Mouse (Mus musculus): Measurements from ENCODE around the gene Stra8. TPM values are rescaled to one million over a fixed set of nuclear protein-coding genes. Genes with fewer than 3 reads are reported as not detected.

The Stra8 gene
- polyA plus RNA-seq, 1 experiment from 2014 or later: not detected

- no peak overlapping the region for H3K4me2 ChIP-seq (replicated peaks)
- ATAC-seq (ENCODE audit: low FRiP score) (no peak), DNase-seq (ENCODE audit: low spot score) (no peak)
- H3K27me3 ChIP-seq (ENCODE audit: control insufficient read depth, insufficient read depth, low read length): no peaks in the 10 kb centered on the region
- no peak overlapping the region for H3K27ac ChIP-seq
- 62% methylated on average over 14 of the region's 14 CpGs for WGBS
- no peak overlapping the region for H3K4me3 ChIP-seq (replicated peaks; ENCODE audit: low read length)
- no peaks in the 10 kb centered on the region for H3K4me1 ChIP-seq (replicated peaks; ENCODE audit: control insufficient read depth, insufficient read depth, low read length)
- H3K9me3 ChIP-seq (ENCODE audit: control insufficient read depth, low read length): no peaks in the 10 kb centered on the region
- H3K9ac ChIP-seq: no peak overlapping the region
- no peaks in the 10 kb centered on the region for H3K36me3 ChIP-seq (replicated peaks; ENCODE audit: control insufficient read depth, insufficient read depth)
Observed at GRCm38 (mm10) chr6:34921941-34922340, 2.0 kb downstream of the Stra8 start.

- DNase-seq (ENCODE audit: low spot score): peak; percentile 69
- WGBS: 47% methylated on average over 4 of the region's 4 CpGs
- no peaks in the 10 kb centered on the region for H3K36me3 ChIP-seq (replicated peaks; ENCODE audit: control insufficient read depth, insufficient read depth)
- H3K27ac ChIP-seq: no peak overlapping the region
- ATAC-seq (ENCODE audit: low FRiP score): no peak
- H3K4me2 ChIP-seq (replicated peaks): no peak overlapping the region
- no peak overlapping the region for H3K4me3 ChIP-seq (replicated peaks; ENCODE audit: low read length)
- no peaks in the 10 kb centered on the region for H3K27me3 ChIP-seq (ENCODE audit: control insufficient read depth, insufficient read depth, low read length)
- no peaks in the 10 kb centered on the region for H3K9me3 ChIP-seq (ENCODE audit: control insufficient read depth, low read length)
- H3K9ac ChIP-seq: no peak overlapping the region
- H3K4me1 ChIP-seq (replicated peaks; ENCODE audit: control insufficient read depth, insufficient read depth, low read length): no peaks in the 10 kb centered on the region
Observed at GRCm38 (mm10) chr6:34927156-34927555, 7.2 kb downstream of the Stra8 start.

- no peaks in the 10 kb centered on the region for H3K27me3 ChIP-seq (ENCODE audit: control insufficient read depth, insufficient read depth, low read length)
- no peak overlapping the region for H3K4me2 ChIP-seq (replicated peaks)
- WGBS: 92% methylated on average over 8 of the region's 8 CpGs
- no peak overlapping the region for H3K27ac ChIP-seq
- no peaks in the 10 kb centered on the region for H3K4me1 ChIP-seq (replicated peaks; ENCODE audit: control insufficient read depth, insufficient read depth, low read length)
- ATAC-seq (ENCODE audit: low FRiP score) (no peak), DNase-seq (ENCODE audit: low spot score) (no peak)
- H3K36me3 ChIP-seq (replicated peaks; ENCODE audit: control insufficient read depth, insufficient read depth): no peaks in the 10 kb centered on the region
- H3K9ac ChIP-seq: no peak overlapping the region
- no peaks in the 10 kb centered on the region for H3K9me3 ChIP-seq (ENCODE audit: control insufficient read depth, low read length)
- H3K4me3 ChIP-seq (replicated peaks; ENCODE audit: low read length): no peak overlapping the region
Observed at GRCm38 (mm10) chr6:34927594-34927993, 7.6 kb downstream of the Stra8 start.

GRCm38 (mm10) chr6:34932633-34933032 is 12.7 kb downstream of the Stra8 start:
- no peaks in the 10 kb centered on the region for H3K27me3 ChIP-seq (ENCODE audit: control insufficient read depth, insufficient read depth, low read length)
- no peaks in the 10 kb centered on the region for H3K36me3 ChIP-seq (replicated peaks; ENCODE audit: control insufficient read depth, insufficient read depth)
- H3K4me2 ChIP-seq (replicated peaks): no peak overlapping the region
- H3K4me3 ChIP-seq (replicated peaks; ENCODE audit: low read length): no peak overlapping the region
- H3K27ac ChIP-seq: no peak overlapping the region
- no peak overlapping the region for H3K9ac ChIP-seq
- DNase-seq (ENCODE audit: low spot score) (no peak), ATAC-seq (ENCODE audit: low FRiP score) (no peak)
- no peaks in the 10 kb centered on the region for H3K9me3 ChIP-seq (ENCODE audit: control insufficient read depth, low read length)
- WGBS: 93% methylated on average over 1 of the region's 1 CpGs
- H3K4me1 ChIP-seq (replicated peaks; ENCODE audit: control insufficient read depth, insufficient read depth, low read length): no peaks in the 10 kb centered on the region

GRCm38 (mm10) chr6:34936743-34937142 is 16.8 kb downstream of the Stra8 start:
- no peak overlapping the region for H3K4me3 ChIP-seq (replicated peaks; ENCODE audit: low read length)
- no peaks in the 10 kb centered on the region for H3K9me3 ChIP-seq (ENCODE audit: control insufficient read depth, low read length)
- no peak overlapping the region for H3K9ac ChIP-seq
- DNase-seq (ENCODE audit: low spot score) (no peak), ATAC-seq (ENCODE audit: low FRiP score) (no peak)
- no peak overlapping the region for H3K27ac ChIP-seq
- no peaks in the 10 kb centered on the region for H3K27me3 ChIP-seq (ENCODE audit: control insufficient read depth, insufficient read depth, low read length)
- no peaks in the 10 kb centered on the region for H3K4me1 ChIP-seq (replicated peaks; ENCODE audit: control insufficient read depth, insufficient read depth, low read length)
- H3K36me3 ChIP-seq (replicated peaks; ENCODE audit: control insufficient read depth, insufficient read depth): no peaks in the 10 kb centered on the region
- 69% methylated on average over 5 of the region's 5 CpGs for WGBS
- no peak overlapping the region for H3K4me2 ChIP-seq (replicated peaks)

GRCm38 (mm10) chr6:34938280-34938928 is 18.4 kb downstream of the Stra8 start:
- H3K9me3 ChIP-seq (ENCODE audit: control insufficient read depth, low read length): no peaks in the 10 kb centered on the region
- no peak overlapping the region for H3K9ac ChIP-seq
- H3K27ac ChIP-seq: no peak overlapping the region
- H3K4me3 ChIP-seq (replicated peaks; ENCODE audit: low read length): no peak overlapping the region
- H3K36me3 ChIP-seq (replicated peaks; ENCODE audit: control insufficient read depth, insufficient read depth): no peaks in the 10 kb centered on the region
- no peaks in the 10 kb centered on the region for H3K4me1 ChIP-seq (replicated peaks; ENCODE audit: control insufficient read depth, insufficient read depth, low read length)
- 80% methylated on average over 7 of the region's 7 CpGs for WGBS
- H3K4me2 ChIP-seq (replicated peaks): no peak overlapping the region
- no peaks in the 10 kb centered on the region for H3K27me3 ChIP-seq (ENCODE audit: control insufficient read depth, insufficient read depth, low read length)
- ATAC-seq (ENCODE audit: low FRiP score) (no peak), DNase-seq (ENCODE audit: low spot score) (no peak)

GRCm38 (mm10) chr6:34938929-34939325 is 19.0 kb downstream of the Stra8 start:
- H3K9me3 ChIP-seq (ENCODE audit: control insufficient read depth, low read length): no peaks in the 10 kb centered on the region

GRCm38 (mm10) chr6:34939451-34939850 is 19.5 kb downstream of the Stra8 start:
- Histone ChIP-seq H3K9ac (no peak overlapping the region), H3K27me3 (ENCODE audit: control insufficient read depth, insufficient read depth, low read length) (no peaks in the 10 kb centered on the region), H3K9me3 (ENCODE audit: control insufficient read depth, low read length) (no peaks in the 10 kb centered on the region), H3K4me3 (replicated peaks; ENCODE audit: low read length) (no peak overlapping the region), H3K36me3 (replicated peaks; ENCODE audit: control insufficient read depth, insufficient read depth) (no peaks in the 10 kb centered on the region), H3K27ac (no peak overlapping the region), H3K4me2 (replicated peaks) (no peak overlapping the region), H3K4me1 (replicated peaks; ENCODE audit: control insufficient read depth, insufficient read depth, low read length) (no peaks in the 10 kb centered on the region)
- 93% methylated on average over 8 of the region's 8 CpGs for WGBS
- DNase-seq (ENCODE audit: low spot score): no peak
- ATAC-seq (ENCODE audit: low FRiP score): no peak

More at GRCm38 (mm10) chr6:34938929-34939325, 19.0 kb downstream of the Stra8 start:
- WGBS: 52% methylated on average over 4 of the region's 4 CpGs
- DNase-seq (ENCODE audit: low spot score) (no peak), ATAC-seq (ENCODE audit: low FRiP score) (no peak)
- Histone ChIP-seq H3K4me2 (replicated peaks) (no peak overlapping the region), H3K27me3 (ENCODE audit: control insufficient read depth, insufficient read depth, low read length) (no peaks in the 10 kb centered on the region), H3K4me1 (replicated peaks; ENCODE audit: control insufficient read depth, insufficient read depth, low read length) (no peaks in the 10 kb centered on the region), H3K4me3 (replicated peaks; ENCODE audit: low read length) (no peak overlapping the region), H3K27ac (no peak overlapping the region), H3K9ac (no peak overlapping the region), H3K36me3 (replicated peaks; ENCODE audit: control insufficient read depth, insufficient read depth) (no peaks in the 10 kb centered on the region)

GRCm38 (mm10) chr6:34941496-34941895 is 21.5 kb downstream of the Stra8 start:
- DNase-seq (ENCODE audit: low spot score) (no peak), ATAC-seq (ENCODE audit: low FRiP score) (no peak)
- WGBS: 71% methylated on average over 2 of the region's 2 CpGs
- Histone ChIP-seq H3K36me3 (replicated peaks; ENCODE audit: control insufficient read depth, insufficient read depth) (no peaks in the 10 kb centered on the region), H3K4me2 (replicated peaks) (no peak overlapping the region), H3K27ac (no peak overlapping the region), H3K4me1 (replicated peaks; ENCODE audit: control insufficient read depth, insufficient read depth, low read length) (no peaks in the 10 kb centered on the region), H3K9me3 (ENCODE audit: control insufficient read depth, low read length) (no peaks in the 10 kb centered on the region), H3K4me3 (replicated peaks; ENCODE audit: low read length) (no peak overlapping the region), H3K27me3 (ENCODE audit: control insufficient read depth, insufficient read depth, low read length) (no peaks in the 10 kb centered on the region), H3K9ac (no peak overlapping the region)

GRCm38 (mm10) chr6:34942446-34942845 is 22.5 kb downstream of the Stra8 start:
- no peak for ATAC-seq (ENCODE audit: low FRiP score)
- H3K27ac ChIP-seq: no peak overlapping the region
- H3K4me2 ChIP-seq (replicated peaks): no peak overlapping the region
- no peak overlapping the region for H3K9ac ChIP-seq
- no peaks in the 10 kb centered on the region for H3K36me3 ChIP-seq (replicated peaks; ENCODE audit: control insufficient read depth, insufficient read depth)
- H3K4me1 ChIP-seq (replicated peaks; ENCODE audit: control insufficient read depth, insufficient read depth, low read length): no peaks in the 10 kb centered on the region
- DNase-seq (ENCODE audit: low spot score): no peak
- no peaks in the 10 kb centered on the region for H3K9me3 ChIP-seq (ENCODE audit: control insufficient read depth, low read length)
- no peaks in the 10 kb centered on the region for H3K27me3 ChIP-seq (ENCODE audit: control insufficient read depth, insufficient read depth, low read length)
- 88% methylated on average over 7 of the region's 9 CpGs for WGBS
- H3K4me3 ChIP-seq (replicated peaks; ENCODE audit: low read length): no peak overlapping the region
